Mouse (Mus musculus) megakaryocyte-erythroid progenitor cell, adult 5-6 weeks (primary cell): Measurements from ENCODE around the gene Lrriq4. TPM values are rescaled to one million over a fixed set of nuclear protein-coding genes. Genes with fewer than 3 reads are reported as not detected.

ENCODE experiments used
- ATAC-seq: replicated peaks from 2 replicates; pipeline ENCODE4 v1.8.0; 2016; ENCODE audit warnings: mild to moderate bottlenecking, inconsistent platforms; ENCODE audit not compliant: severe bottlenecking, poor library complexity, low FRiP score, low TSS enrichment
- total RNA-seq, 2 experiments: library from RNA; stranded (forward) in 1 of 2; stranded (reverse) in 1 of 2; fragments of 200-1000, 215-1000 nt in 1 of 2; fragments of >200 nt in 1 of 2; fragmentation: Nextera tagmentation in 1 of 2; gene quantifications; 2 replicates each; pipeline ENCODE4 v1.2.3; 2014 to 2017

The Lrriq4 gene
- not detected in 2 replicates for total RNA-seq (2014; fragmentation: Nextera tagmentation)
- total RNA-seq (2017) = not detected in 2 replicates

GRCm38 (mm10) chr3:30644207-30644606 lies at the start of gene Lrriq4:
Gene Lrriq4 (plus strand): TSS chr3:30644507.
- ATAC-seq = no peak

DNA sequence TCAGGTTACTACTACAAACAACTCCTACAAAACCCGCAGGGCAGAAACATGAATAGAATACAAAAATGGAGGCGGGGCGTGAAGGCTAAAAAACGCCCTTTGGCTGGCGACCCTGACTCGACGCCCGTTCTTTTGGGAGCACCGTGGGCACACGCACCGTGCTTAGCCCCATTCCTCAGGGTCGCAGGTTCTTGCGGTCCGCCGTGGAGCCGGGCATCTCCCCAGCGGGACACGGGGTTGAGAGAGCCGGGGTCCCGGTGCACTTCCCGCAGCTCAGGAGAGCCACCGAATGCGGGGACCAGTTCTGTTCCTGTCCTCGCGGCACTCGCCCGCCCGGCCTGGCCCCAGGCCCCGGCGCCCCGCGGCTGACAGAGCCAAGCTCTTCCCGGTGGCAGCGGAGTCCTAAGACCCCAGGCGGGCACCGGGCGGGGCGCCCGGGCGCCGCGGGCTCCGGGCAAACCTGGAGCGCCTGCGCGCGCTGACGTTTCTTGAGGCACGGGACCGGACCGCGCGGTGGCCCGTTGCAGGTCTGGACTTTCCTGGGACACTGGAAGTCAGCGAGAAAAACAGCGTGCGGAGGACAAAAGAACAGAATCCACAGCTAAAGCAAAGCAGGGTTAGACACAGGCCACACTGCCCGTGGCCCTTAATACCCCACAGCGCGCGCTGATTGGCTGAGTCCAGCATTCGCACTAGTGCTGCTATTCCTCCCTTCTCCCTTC lies 49.0 kb upstream of the Lrriq4 start:
- 0 out of 2 replicates have a peak, but pooled peaks have one; percentile 28 for ATAC-seq

GRCm38 (mm10) chr3:30597271-30597670 lies 47.0 kb upstream of the Lrriq4 start:
- no peak for ATAC-seq

- ATAC-seq = peak; percentile 11; the same call in 1 of the 2 replicates
Observed at GRCm38 (mm10) chr3:30599711-30600545, 44.4 kb upstream of the Lrriq4 start, which contains the start of gene Actrt3. Gene Actrt3 (minus strand): TSS chr3:30599939.

DNA sequence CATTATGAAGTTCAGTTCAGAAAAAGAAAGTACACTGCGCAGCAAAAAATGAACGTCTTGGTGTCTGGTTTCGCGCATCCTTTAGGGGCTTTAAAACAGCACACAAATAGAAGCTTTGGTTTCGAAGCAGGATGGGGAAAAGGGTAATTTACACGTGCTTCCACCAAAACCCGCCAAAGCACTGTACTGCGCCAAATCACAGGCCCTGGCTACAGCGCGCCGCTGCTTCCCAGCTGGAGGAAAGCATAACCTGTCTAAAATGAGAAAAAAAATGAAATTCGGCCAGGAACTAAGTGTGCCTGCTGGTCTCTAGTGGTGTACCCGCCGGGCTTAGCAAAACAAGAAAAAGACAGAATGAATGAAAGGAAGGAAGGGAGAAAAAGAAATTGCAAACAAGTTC lies 43.6 kb upstream of the Lrriq4 start:
- no peak for ATAC-seq

GRCm38 (mm10) chr3:30601175-30601574 lies 43.1 kb upstream of the Lrriq4 start:
- ATAC-seq = peak; percentile 35

GRCm38 (mm10) chr3:30601610-30602064 lies 42.7 kb upstream of the Lrriq4 start:
- no peak for ATAC-seq

DNA sequence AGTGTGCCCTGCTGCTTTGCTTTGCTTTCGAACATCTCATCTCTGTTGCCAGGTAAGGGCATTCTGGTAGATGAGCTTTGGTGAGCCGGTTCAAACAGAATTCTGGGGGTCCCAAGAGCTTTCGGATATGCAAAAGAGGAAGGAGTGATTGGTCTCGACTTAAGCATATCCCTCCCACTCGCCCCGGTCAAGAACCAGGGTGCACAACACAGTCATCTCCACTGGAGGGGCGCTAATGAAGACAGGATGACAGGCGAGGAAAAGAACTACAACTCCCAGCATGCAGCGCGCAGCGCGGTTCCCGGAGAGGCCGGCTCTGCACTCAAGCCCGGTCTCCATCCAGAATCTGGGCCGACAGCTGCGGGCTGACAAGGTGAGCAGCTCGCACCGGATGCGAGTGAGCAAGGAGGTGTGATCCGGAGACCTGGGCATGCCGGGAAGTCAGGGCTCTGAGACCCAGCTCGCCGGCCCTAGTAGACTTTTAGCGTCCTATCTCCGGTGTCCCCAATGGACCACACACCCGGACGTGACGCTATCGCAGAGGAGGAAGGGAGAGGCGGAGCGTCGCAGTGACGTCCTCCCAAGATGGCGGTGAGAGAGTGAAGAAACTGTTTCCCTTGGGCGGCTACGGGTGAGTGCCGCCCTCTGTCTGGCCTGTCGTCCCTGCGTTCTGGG lies 42.1 kb upstream of the Lrriq4 start, which contains the start of gene Mynn:
Gene Mynn (plus strand): TSS at position 1 of the 675 bp plus-strand sequence.
- peak; percentile 90 for ATAC-seq

GRCm38 (mm10) chr3:30602740-30603098 lies 41.6 kb upstream of the Lrriq4 start:
- ATAC-seq = peak; percentile 82

- ATAC-seq = no peak
Observed at GRCm38 (mm10) chr3:30603256-30603655, 41.1 kb upstream of the Lrriq4 start.

DNA sequence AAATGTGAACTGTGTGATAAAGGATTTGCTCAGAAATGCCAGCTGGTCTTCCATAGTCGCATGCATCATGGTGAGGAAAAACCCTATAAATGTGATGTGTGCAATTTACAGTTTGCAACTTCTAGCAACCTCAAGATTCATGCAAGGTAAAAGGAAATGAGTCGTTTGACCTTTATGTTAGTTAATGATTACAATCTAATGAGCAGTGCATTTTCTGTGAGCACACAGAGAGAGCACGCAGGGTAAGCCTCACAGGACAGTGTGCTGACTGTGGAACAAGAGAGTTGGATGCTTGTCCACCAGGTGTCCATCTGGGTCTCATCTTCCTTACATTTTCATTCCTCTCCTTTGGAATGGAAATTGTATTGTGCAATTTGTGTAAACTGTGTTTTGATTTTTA lies 35.3 kb upstream of the Lrriq4 start:
- ATAC-seq = no peak

DNA sequence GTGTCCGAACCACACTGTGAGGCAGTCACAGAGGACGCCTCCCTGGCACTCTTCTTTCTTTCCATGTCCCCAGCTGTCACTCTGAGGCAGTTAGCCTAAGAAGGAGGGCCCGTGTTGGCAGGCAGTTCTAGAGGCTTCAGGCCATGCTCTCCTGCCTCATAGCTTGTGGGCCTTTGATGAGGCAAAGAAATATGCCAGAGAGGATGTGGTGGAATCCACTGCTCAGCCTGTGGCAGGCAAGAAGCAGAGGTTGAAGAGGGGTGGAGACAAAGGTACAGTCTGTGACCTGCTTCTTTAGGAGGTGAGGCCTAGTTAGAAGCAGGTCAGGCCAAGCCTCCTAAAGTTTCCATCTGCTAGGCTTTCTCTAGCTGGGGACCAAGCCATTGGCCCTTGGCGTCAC lies 33.4 kb upstream of the Lrriq4 start:
- no peak for ATAC-seq

GRCm38 (mm10) chr3:30620132-30620531 lies 24.2 kb upstream of the Lrriq4 start:
- ATAC-seq = no peak

- peak; percentile 74; the same call in 1 of the 2 replicates for ATAC-seq
Observed at GRCm38 (mm10) chr3:30633681-30634080, 10.6 kb upstream of the Lrriq4 start.

- ATAC-seq = no peak
Observed at GRCm38 (mm10) chr3:30635629-30636028, 8.7 kb upstream of the Lrriq4 start.

GRCm38 (mm10) chr3:30646761-30647160 lies 2.5 kb downstream of the Lrriq4 start:
- no peak for ATAC-seq

GRCm38 (mm10) chr3:30647440-30648090 lies 3.3 kb downstream of the Lrriq4 start, which contains the start of gene Lrrc34:
Gene Lrrc34 (minus strand): TSS chr3:30647869.
- peak; percentile 58 for ATAC-seq

DNA sequence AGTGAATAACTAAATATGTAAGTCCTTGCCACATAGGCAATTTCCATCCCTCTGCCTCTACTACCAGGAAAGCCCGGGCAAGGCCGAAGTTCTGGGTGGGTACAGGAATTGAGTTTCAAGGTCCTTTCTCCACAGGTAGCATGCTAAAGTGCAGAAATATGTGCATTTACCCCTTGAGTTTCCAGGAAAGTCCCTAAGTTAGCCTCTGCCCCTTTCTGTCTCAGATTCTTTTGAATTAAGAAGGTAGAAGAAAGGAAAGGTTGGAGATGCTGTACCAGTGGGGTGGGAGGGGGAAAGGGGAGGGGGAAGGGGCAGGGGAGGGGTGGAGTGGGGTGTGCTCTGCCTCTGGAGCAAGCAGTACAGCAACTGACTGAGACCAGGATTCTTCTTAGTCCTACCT lies 4.2 kb downstream of the Lrriq4 start:
- ATAC-seq = no peak
